Mouse (Mus musculus): ENCODE measurements around the gene Retreg3. TPM values are rescaled to one million over a fixed set of nuclear protein-coding genes. Genes with fewer than 3 reads are reported as not detected.

Gene Retreg3
- polyA plus RNA-seq, 1 experiment from 2014 or later, result 18.8 TPM

DNA sequence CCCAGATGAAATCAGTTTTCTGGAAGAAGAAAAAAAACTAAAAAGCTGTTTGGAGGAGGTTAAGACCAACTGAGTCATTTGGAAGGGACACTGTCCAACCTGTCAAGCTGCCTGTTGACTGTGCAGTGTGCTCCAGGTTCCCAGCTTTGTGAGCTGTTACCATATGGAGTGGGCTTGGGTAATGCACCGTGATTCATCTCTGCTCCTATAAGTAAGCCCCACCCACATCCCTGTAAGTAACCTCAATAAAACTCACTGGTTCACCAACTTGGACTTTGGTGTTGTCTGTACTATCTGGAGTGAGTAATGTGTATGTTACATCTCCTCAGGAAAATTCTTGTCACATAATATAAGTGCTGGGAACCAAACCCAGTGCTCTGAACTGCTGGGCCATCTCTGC, 33.1 kb upstream of the Retreg3 start:
- WGBS, result 39% methylated on average over 1 of the region's 1 CpGs

GRCm38 (mm10) chr11:101151063-101151462, 31.4 kb upstream of the Retreg3 start:
- DNase-seq (ENCODE audit: low spot score) (no peak), ATAC-seq (no peak)
- Histone ChIP-seq H3K4me2 (replicated peaks; ENCODE audit: low read depth, low read length) (no peak overlapping the region), H3K9ac (replicated peaks; ENCODE audit: low read depth) (no peak overlapping the region), H3K4me3 (ENCODE audit: low read depth, low read length) (no peak overlapping the region), H3K36me3 (ENCODE audit: insufficient read depth, low read length) (no peaks in the 10 kb centered on the region), H3K9me3 (ENCODE audit: low read length) (no peaks in the 10 kb centered on the region), H3K27me3 (replicated peaks; ENCODE audit: insufficient read depth, low read length) (no peaks in the 10 kb centered on the region), H3K4me1 (ENCODE audit: insufficient read depth, low read depth, low read length) (peaks cover 5% of the 10 kb centered on the region; the same call in 1 of the 2 replicates), H3K27ac (ENCODE audit: low read length) (no peak overlapping the region)
- 58% methylated on average over 2 of the region's 2 CpGs for WGBS
- TF ChIP-seq CTCF (IDR thresholded peaks at IDR 0.05) (no peak), EP300 (IDR thresholded peaks at IDR 0.05) (no peak)

More for the DNA sequence above, 33.1 kb upstream of the Retreg3 start:
- Histone ChIP-seq H3K4me2 (replicated peaks; ENCODE audit: low read depth, low read length) (no peak overlapping the region), H3K27ac (ENCODE audit: low read length) (no peak overlapping the region), H3K27me3 (replicated peaks; ENCODE audit: insufficient read depth, low read length) (no peaks in the 10 kb centered on the region), H3K9ac (replicated peaks; ENCODE audit: low read depth) (no peak overlapping the region), H3K4me3 (ENCODE audit: low read depth, low read length) (no peak overlapping the region), H3K4me1 (ENCODE audit: insufficient read depth, low read depth, low read length) (peaks cover 7% of the 10 kb centered on the region; the same call in 1 of the 2 replicates), H3K36me3 (ENCODE audit: insufficient read depth, low read length) (no peaks in the 10 kb centered on the region), H3K9me3 (ENCODE audit: low read length) (no peaks in the 10 kb centered on the region)
- TF ChIP-seq EP300 (IDR thresholded peaks at IDR 0.05) (no peak), CTCF (IDR thresholded peaks at IDR 0.05) (no peak)
- ATAC-seq, result no peak
- DNase-seq (ENCODE audit: low spot score), result no peak

GRCm38 (mm10) chr11:101149178-101150105, 29.7 kb upstream of the Retreg3 start:
- no peak overlapping the region for H3K4me2 ChIP-seq (replicated peaks; ENCODE audit: low read depth, low read length)

GRCm38 (mm10) chr11:101148751-101149150, 29.1 kb upstream of the Retreg3 start:
- Histone ChIP-seq H3K27me3 (replicated peaks; ENCODE audit: insufficient read depth, low read length) (no peaks in the 10 kb centered on the region), H3K4me2 (replicated peaks; ENCODE audit: low read depth, low read length) (no peak overlapping the region), H3K4me3 (ENCODE audit: low read depth, low read length) (no peak overlapping the region), H3K9ac (replicated peaks; ENCODE audit: low read depth) (no peak overlapping the region), H3K9me3 (ENCODE audit: low read length) (no peaks in the 10 kb centered on the region), H3K36me3 (ENCODE audit: insufficient read depth, low read length) (no peaks in the 10 kb centered on the region), H3K27ac (ENCODE audit: low read length) (0 out of 2 replicates have a peak overlapping the region, but pooled peaks have one; percentile 3), H3K4me1 (ENCODE audit: insufficient read depth, low read depth, low read length) (peaks cover 1% of the 10 kb centered on the region; the same call in 1 of the 2 replicates)
- 65% methylated on average over 10 of the region's 10 CpGs for WGBS
- no peak for ATAC-seq
- no peak for DNase-seq (ENCODE audit: low spot score)
- TF ChIP-seq CTCF (IDR thresholded peaks at IDR 0.05) (no peak), EP300 (IDR thresholded peaks at IDR 0.05) (no peak)

More at GRCm38 (mm10) chr11:101149178-101150105, 29.7 kb upstream of the Retreg3 start:
- H3K27me3 ChIP-seq (replicated peaks; ENCODE audit: insufficient read depth, low read length), result no peaks in the 10 kb centered on the region
- no peak overlapping the region for H3K9ac ChIP-seq (replicated peaks; ENCODE audit: low read depth)
- DNase-seq (ENCODE audit: low spot score) (peak; percentile 54), ATAC-seq (peak; percentile 60)
- no peaks in the 10 kb centered on the region for H3K4me1 ChIP-seq (ENCODE audit: insufficient read depth, low read depth, low read length)
- no peaks in the 10 kb centered on the region for H3K36me3 ChIP-seq (ENCODE audit: insufficient read depth, low read length)
- TF ChIP-seq EP300 (IDR thresholded peaks at IDR 0.05) (no peak), CTCF (IDR thresholded peaks at IDR 0.05) (no peak)
- H3K4me3 ChIP-seq (ENCODE audit: low read depth, low read length), result no peak overlapping the region
- WGBS, result 34% methylated on average over 9 of the region's 9 CpGs
- peak overlapping the region; percentile 3; the same call in 1 of the 2 replicates for H3K27ac ChIP-seq (ENCODE audit: low read length)
- no peaks in the 10 kb centered on the region for H3K9me3 ChIP-seq (ENCODE audit: low read length)

GRCm38 (mm10) chr11:101146377-101146776, 26.7 kb upstream of the Retreg3 start:
- TF ChIP-seq CTCF (IDR thresholded peaks at IDR 0.05), result no peak
- TF ChIP-seq EP300 (IDR thresholded peaks at IDR 0.05), result no peak
- Histone ChIP-seq H3K36me3 (ENCODE audit: insufficient read depth, low read length) (no peaks in the 10 kb centered on the region), H3K4me3 (ENCODE audit: low read depth, low read length) (no peak overlapping the region), H3K4me1 (ENCODE audit: insufficient read depth, low read depth, low read length) (peaks cover 3% of the 10 kb centered on the region; the same call in 1 of the 2 replicates), H3K9ac (replicated peaks; ENCODE audit: low read depth) (no peak overlapping the region), H3K27me3 (replicated peaks; ENCODE audit: insufficient read depth, low read length) (no peaks in the 10 kb centered on the region), H3K27ac (ENCODE audit: low read length) (no peak overlapping the region), H3K4me2 (replicated peaks; ENCODE audit: low read depth, low read length) (no peak overlapping the region), H3K9me3 (ENCODE audit: low read length) (no peaks in the 10 kb centered on the region)
- whole genome bisulfite sequencing, result 35% methylated on average over 10 of the region's 10 CpGs
- DNase-seq (ENCODE audit: low spot score) (no peak), ATAC-seq (no peak)

Measured in lung, postnatal 0 days (tissue).